Mouse (Mus musculus): ENCODE data around the gene Nln.

Nln gene

GRCm38 (mm10) chr13:104015246-104016105 is 93.9 kb downstream of the Nln start:
- DNase-seq (ENCODE audit: low spot score): no peak

DNA sequence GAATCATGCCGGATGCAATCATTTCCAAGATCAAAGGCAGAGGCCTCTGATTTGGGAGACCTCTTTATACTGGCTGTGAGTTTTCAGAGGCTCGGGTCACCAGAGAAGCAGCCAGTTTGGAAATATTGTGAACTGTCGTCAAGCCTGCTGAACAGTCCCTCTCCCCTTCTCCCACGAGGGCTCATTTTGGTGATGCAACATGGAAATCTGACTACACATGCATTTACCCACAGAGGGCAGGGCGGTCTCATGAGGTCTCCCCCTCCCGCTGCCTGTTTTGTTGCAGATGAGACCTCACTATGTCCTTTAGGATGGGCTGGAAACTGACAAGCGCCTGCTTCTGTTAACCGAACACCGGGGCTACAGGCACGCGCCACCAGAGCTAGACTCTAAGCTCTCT is 95.4 kb downstream of the Nln start:
- DNase-seq (ENCODE audit: low spot score): no peak

GRCm38 (mm10) chr13:104013380-104013779 is 96.0 kb downstream of the Nln start:
- DNase-seq (ENCODE audit: low spot score): no peak

DNA sequence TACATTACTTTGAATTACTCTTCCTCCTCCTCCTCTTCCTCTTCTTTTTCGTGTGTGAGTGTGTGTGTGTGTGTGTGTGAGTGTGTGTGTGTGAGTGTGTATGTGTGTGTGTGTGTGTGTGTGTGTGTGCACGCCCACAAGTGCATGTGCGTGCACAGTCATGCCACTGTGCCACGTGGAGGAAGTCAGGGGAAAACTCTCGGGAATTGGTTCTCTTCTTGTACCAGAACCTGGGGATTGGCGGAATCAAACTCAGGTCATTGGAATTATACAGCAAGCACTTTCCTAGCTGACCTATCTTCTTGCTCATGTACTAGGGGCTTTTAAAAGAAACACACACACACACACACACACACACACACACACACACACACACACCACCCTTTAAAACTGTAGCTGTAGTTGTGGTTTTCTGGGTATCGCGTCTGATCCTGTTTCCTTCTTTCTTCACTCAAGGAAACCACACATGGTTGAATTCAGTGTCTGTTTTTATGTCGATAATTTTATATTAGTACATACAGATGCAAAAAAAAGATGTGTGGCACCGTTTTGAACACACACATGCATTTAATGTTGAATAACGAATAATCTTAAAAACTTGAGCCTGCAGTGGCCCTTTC is 97.1 kb downstream of the Nln start:
- no peak for DNase-seq (ENCODE audit: low spot score)

DNA sequence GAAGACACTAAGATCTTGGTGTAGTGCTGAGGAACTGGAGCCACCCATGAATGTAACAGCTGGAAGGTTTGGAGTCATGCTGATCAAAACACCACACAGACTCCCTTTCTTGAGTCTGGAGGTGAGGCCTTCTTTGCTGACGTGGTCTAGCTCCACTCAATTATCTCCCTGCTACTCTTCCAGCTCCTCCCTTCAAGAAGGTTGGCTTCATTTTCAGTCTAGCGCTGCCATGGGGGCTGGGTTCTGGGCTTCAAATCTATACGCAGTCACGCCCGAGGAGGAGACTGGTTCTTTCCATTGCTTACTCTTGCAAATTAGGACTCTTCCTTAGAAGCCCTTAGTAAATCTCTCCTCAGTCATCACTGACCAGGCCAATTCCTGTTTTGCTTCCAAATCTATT is 98.1 kb downstream of the Nln start:
- no peak for DNase-seq (ENCODE audit: low spot score)

DNA sequence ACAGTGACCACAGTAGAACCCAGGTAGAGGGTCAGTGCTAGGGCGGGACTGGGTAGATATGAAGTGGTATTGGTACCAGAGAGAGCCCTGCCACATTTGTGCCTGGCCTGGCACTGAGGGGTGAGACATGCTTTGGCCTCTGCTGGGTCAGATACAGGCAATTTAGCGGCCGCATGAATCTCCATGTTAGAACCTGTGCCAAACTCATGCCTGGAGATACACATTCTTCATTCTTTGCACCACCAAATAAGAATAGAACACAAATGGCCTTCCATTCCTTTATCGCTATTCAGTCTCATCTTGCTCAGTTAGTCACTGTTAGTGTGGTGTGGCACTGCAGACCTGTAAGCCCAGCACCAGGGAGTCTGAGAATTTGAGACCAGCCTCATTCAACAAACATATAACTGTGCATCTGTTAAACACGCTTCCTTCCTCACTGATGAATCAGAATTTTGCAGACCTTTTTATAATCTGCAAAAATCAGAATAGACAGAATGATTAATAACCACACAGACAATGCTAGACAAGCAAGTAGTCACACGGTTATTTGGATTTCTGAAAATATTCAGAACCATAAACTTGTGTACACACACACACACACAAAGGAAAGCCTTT is 104.1 kb downstream of the Nln start:
- DNase-seq (ENCODE audit: low spot score): no peak

GRCm38 (mm10) chr13:103994085-103994455 is 115.3 kb downstream of the Nln start:
- DNase-seq (ENCODE audit: low spot score): no peak

GRCm38 (mm10) chr13:103993142-103994084 is 116.0 kb downstream of the Nln start:
- no peak for DNase-seq (ENCODE audit: low spot score)

GRCm38 (mm10) chr13:103986660-103987059 is 122.8 kb downstream of the Nln start:
- no peak for DNase-seq (ENCODE audit: low spot score)

GRCm38 (mm10) chr13:103985510-103986278 is 123.7 kb downstream of the Nln start:
- peak; percentile 64 for DNase-seq (ENCODE audit: low spot score)

- no peak for DNase-seq (ENCODE audit: low spot score)
Observed at GRCm38 (mm10) chr13:103982376-103982775, 127.0 kb downstream of the Nln start.

DNA sequence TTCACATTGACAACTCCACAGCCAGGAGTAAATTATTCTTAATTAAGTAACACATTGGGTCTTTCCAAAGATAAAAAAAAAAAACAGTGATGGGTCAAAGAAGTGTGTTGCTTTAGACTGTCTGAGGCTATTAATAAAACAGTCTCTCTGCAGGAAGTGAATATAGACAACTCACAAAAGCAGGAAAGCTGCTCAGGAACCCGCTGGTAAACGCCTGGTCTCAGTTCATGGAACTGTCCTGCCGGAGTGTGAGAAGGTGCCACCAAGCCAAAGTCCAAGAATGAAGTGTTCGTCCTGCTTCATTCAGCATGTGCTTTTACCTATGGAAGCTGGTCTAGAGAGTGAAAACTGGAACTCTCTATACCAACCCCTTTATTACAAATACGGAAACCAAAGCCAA is 129.0 kb downstream of the Nln start:
- DNase-seq (ENCODE audit: low spot score): peak; percentile 24

GRCm38 (mm10) chr13:103978286-103978866 is 131.0 kb downstream of the Nln start:
- DNase-seq (ENCODE audit: low spot score): peak; percentile 67

GRCm38 (mm10) chr13:103977844-103978243 is 131.6 kb downstream of the Nln start:
- peak; percentile 67 for DNase-seq (ENCODE audit: low spot score)

DNA sequence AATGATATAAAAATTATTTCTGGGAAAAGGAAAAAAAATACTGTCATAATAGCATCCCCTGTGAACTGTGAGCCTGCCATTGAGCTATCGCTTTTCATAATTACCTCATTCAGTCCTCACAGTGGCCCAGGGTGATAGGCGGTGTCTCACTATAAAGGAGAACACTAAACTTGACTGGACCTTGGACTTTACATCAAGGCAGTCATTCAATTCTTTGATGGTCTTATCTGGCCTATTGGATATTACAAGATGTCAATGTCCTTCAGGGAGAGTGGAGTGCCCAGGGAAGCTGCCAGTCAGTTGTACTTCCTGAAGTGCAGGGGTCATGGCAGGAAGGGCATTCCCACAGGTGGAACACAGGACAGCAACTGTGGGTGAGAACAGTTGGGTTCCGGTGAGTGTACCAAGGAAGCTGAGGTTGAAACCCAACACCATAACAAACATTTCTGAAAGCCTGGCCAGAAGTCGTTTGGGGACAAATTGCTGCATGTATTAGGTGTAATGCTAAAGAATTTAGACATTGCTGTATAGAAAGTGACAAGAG is 133.2 kb downstream of the Nln start:
- peak; percentile 33 for DNase-seq (ENCODE audit: low spot score)

GRCm38 (mm10) chr13:103975101-103975500 is 134.3 kb downstream of the Nln start:
- DNase-seq (ENCODE audit: low spot score): no peak

DNA sequence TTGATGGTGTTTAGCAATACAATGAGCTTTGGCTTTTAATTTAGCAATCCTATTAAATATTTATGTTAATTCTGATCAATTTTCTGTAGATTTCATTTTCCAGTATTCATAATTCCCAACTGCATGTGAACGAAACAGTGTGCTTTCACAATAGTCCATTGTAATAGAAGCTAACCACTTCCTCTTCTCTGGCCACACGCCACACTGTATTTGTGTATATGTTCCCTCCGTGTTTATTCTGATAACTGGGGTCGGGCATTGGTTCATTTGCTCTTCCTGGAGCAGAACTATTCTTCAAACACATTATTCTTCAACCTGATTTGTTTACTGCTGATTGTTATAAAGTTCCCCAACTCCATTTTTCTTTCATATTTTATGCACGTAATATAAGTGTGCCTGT is 135.4 kb downstream of the Nln start:
- DNase-seq (ENCODE audit: low spot score): no peak

Measured in lung, postnatal 25 days (tissue).